Mouse (Mus musculus): ENCODE measurements around the gene Polr3c. TPM values are rescaled to one million over a fixed set of nuclear protein-coding genes. Genes with fewer than 3 reads are reported as not detected.
A peak's percentile ranks its signal among the peaks of the same experiment; 100 is the strongest.
"Not testable (repeated sequence)": the region's sequence is repeated elsewhere in the genome, so short reads cannot be mapped to it uniquely, and the experiment has no call there.

The Polr3c gene
- polyA plus RNA-seq, 1 experiment: 36.5 TPM

GRCm38 (mm10) chr3:96696766-96697732, 30.4 kb downstream of the Polr3c start:
- TF ChIP-seq CTCF (IDR thresholded peaks at IDR 0.05; ENCODE audit: extremely low read depth, insufficient read depth, low read length) (no peak), POLR2A (IDR thresholded peaks at IDR 0.05; ENCODE audit: extremely low read depth, insufficient read depth, low read length) (no peak)
- Histone ChIP-seq H3K27ac (ENCODE audit: insufficient read depth, low read length) (peak overlapping the region; percentile 76; the same call in 1 of the 2 replicates), H3K4me1 (ENCODE audit: control insufficient read depth, insufficient read depth, low read length) (no peaks in the 10 kb centered on the region), H3K4me3 (ENCODE audit: insufficient read depth, low read length) (peak overlapping the region; percentile 86)

- Histone ChIP-seq H3K4me1 (ENCODE audit: control insufficient read depth, insufficient read depth, low read length) (no peaks in the 10 kb centered on the region), H3K4me3 (ENCODE audit: insufficient read depth, low read length) (peak within 1 kb of the TSS; percentile 86), H3K27ac (ENCODE audit: insufficient read depth, low read length) (peak within 1 kb of the TSS; percentile 76; the same call in 1 of the 2 replicates)
- TF ChIP-seq POLR2A (IDR thresholded peaks at IDR 0.05; ENCODE audit: extremely low read depth, insufficient read depth, low read length) (peak; percentile 48; the same call in 1 of the 2 replicates), CTCF (IDR thresholded peaks at IDR 0.05; ENCODE audit: extremely low read depth, insufficient read depth, low read length) (no peak)
These were observed 31.1 kb downstream of the Polr3c start, which contains the start of gene Pias3 for GRCm38 (mm10) chr3:96696198-96696765. TSS of gene Pias3 (plus strand) at chr3:96696384.

- Histone ChIP-seq H3K4me1 (ENCODE audit: control insufficient read depth, insufficient read depth, low read length) (no peaks in the 10 kb centered on the region), H3K4me3 (ENCODE audit: insufficient read depth, low read length) (no peak overlapping the region), H3K27ac (ENCODE audit: insufficient read depth, low read length) (no peak overlapping the region)
- no peak for TF ChIP-seq POLR2A (IDR thresholded peaks at IDR 0.05; ENCODE audit: extremely low read depth, insufficient read depth, low read length)
- TF ChIP-seq CTCF (IDR thresholded peaks at IDR 0.05; ENCODE audit: extremely low read depth, insufficient read depth, low read length): no peak
These were observed 33.8 kb downstream of the Polr3c start for GRCm38 (mm10) chr3:96693579-96693978.

- TF ChIP-seq CTCF (IDR thresholded peaks at IDR 0.05; ENCODE audit: extremely low read depth, insufficient read depth, low read length): no peak
- Histone ChIP-seq H3K4me3 (ENCODE audit: insufficient read depth, low read length) (no peak overlapping the region), H3K27ac (ENCODE audit: insufficient read depth, low read length) (no peak overlapping the region; the same call in 1 of the 2 replicates), H3K4me1 (ENCODE audit: control insufficient read depth, insufficient read depth, low read length) (no peaks in the 10 kb centered on the region)
These were observed 34.9 kb downstream of the Polr3c start for GRCm38 (mm10) chr3:96692506-96692905.

GRCm38 (mm10) chr3:96690298-96690697, 37.1 kb downstream of the Polr3c start:
- Histone ChIP-seq H3K27ac (ENCODE audit: insufficient read depth, low read length) (no peak overlapping the region), H3K4me1 (ENCODE audit: control insufficient read depth, insufficient read depth, low read length) (no peaks in the 10 kb centered on the region), H3K4me3 (ENCODE audit: insufficient read depth, low read length) (no peak overlapping the region)
- TF ChIP-seq CTCF (IDR thresholded peaks at IDR 0.05; ENCODE audit: extremely low read depth, insufficient read depth, low read length) (no peak), POLR2A (IDR thresholded peaks at IDR 0.05; ENCODE audit: extremely low read depth, insufficient read depth, low read length) (no peak)

- no peak for TF ChIP-seq POLR2A (IDR thresholded peaks at IDR 0.05; ENCODE audit: extremely low read depth, insufficient read depth, low read length)
- no peak for TF ChIP-seq CTCF (IDR thresholded peaks at IDR 0.05; ENCODE audit: extremely low read depth, insufficient read depth, low read length)
These were observed 38.6 kb downstream of the Polr3c start for GRCm38 (mm10) chr3:96688854-96689253.

GRCm38 (mm10) chr3:96686057-96686456, 41.4 kb downstream of the Polr3c start:
- H3K4me3 ChIP-seq (ENCODE audit: insufficient read depth, low read length); H3K27ac ChIP-seq (ENCODE audit: insufficient read depth, low read length); H3K4me1 ChIP-seq (ENCODE audit: control insufficient read depth, insufficient read depth, low read length): not testable (repeated sequence)

More at GRCm38 (mm10) chr3:96688854-96689253, 38.6 kb downstream of the Polr3c start:
- no peak overlapping the region for H3K27ac ChIP-seq (ENCODE audit: insufficient read depth, low read length)
- H3K4me1 ChIP-seq (ENCODE audit: control insufficient read depth, insufficient read depth, low read length): no peaks in the 10 kb centered on the region
- peak overlapping the region; percentile 15; the same call in 1 of the 2 replicates for H3K4me3 ChIP-seq (ENCODE audit: insufficient read depth, low read length)

GRCm38 (mm10) chr3:96684822-96685156, 42.6 kb downstream of the Polr3c start:
- TF ChIP-seq POLR2A (IDR thresholded peaks at IDR 0.05; ENCODE audit: extremely low read depth, insufficient read depth, low read length) (no peak), CTCF (IDR thresholded peaks at IDR 0.05; ENCODE audit: extremely low read depth, insufficient read depth, low read length) (no peak)
- no peak overlapping the region for H3K4me3 ChIP-seq (ENCODE audit: insufficient read depth, low read length)
- H3K4me1 ChIP-seq (ENCODE audit: control insufficient read depth, insufficient read depth, low read length): no peaks in the 10 kb centered on the region
- H3K27ac ChIP-seq (ENCODE audit: insufficient read depth, low read length): no peak overlapping the region

- H3K4me3 ChIP-seq (ENCODE audit: insufficient read depth, low read length): no peak overlapping the region
- H3K4me1 ChIP-seq (ENCODE audit: control insufficient read depth, insufficient read depth, low read length): no peaks in the 10 kb centered on the region
- no peak overlapping the region for H3K27ac ChIP-seq (ENCODE audit: insufficient read depth, low read length)
- no peak for TF ChIP-seq CTCF (IDR thresholded peaks at IDR 0.05; ENCODE audit: extremely low read depth, insufficient read depth, low read length)
- no peak for TF ChIP-seq POLR2A (IDR thresholded peaks at IDR 0.05; ENCODE audit: extremely low read depth, insufficient read depth, low read length)
These were observed 43.1 kb downstream of the Polr3c start for GRCm38 (mm10) chr3:96684151-96684821.
